Mouse (Mus musculus) G1E (cell line): Measurements from ENCODE around the gene Lrp1. TPM values are rescaled to one million over a fixed set of nuclear protein-coding genes. Genes with fewer than 3 reads are reported as not detected.

ENCODE experiments used
- ATAC-seq: 2 replicates; pipeline ENCODE4 v1.8.0; 2016; ENCODE audit warnings: mild to moderate bottlenecking; ENCODE audit not compliant: insufficient number of reproducible peaks, poor library complexity, low FRiP score, severe bottlenecking; ENCODE audit errors: extremely low read depth
- DNase-seq: peaks from one replicate; pipeline ENCODE4 v3.0.0; 2012; ENCODE audit warnings: low spot score
- H3K27me3 ChIP-seq: 2 replicates; pipeline ENCODE4 v1.6.1; 2012; ENCODE audit warnings: mild to moderate bottlenecking, low read length, inconsistent platforms; ENCODE audit not compliant: insufficient read depth
- H3K36me3 ChIP-seq: replicated peaks from 2 replicates; pipeline ENCODE3; 2012; ENCODE audit warnings: mild to moderate bottlenecking, inconsistent platforms
- H3K4me1 ChIP-seq: 2 replicates; pipeline ENCODE4 v1.6.1; 2012; ENCODE audit warnings: low read depth, low read length, inconsistent platforms, mixed read lengths; ENCODE audit not compliant: insufficient read depth
- H3K4me3 ChIP-seq: 2 replicates; pipeline ENCODE4 v1.5.1; 2012; ENCODE audit warnings: low read depth, mild to moderate bottlenecking, inconsistent platforms, low read length, moderate library complexity, mixed read lengths
- H3K9me3 ChIP-seq: replicated peaks from 2 replicates; pipeline ENCODE4 v1.6.1; 2012; ENCODE audit warnings: inconsistent platforms
- CTCF ChIP-seq: IDR thresholded peaks from 2 replicates; pipeline ENCODE4 v1.5.1; 2012; ENCODE audit warnings: low read depth, low read length, inconsistent platforms, mixed read lengths
- GATA1 ChIP-seq: IDR thresholded peaks from 2 replicates; pipeline ENCODE4 v1.6.1; 2012; ENCODE audit warnings: borderline replicate concordance, low read length, inconsistent platforms, mixed read lengths
- GATA2 ChIP-seq: IDR thresholded peaks from 2 replicates; pipeline ENCODE4 v1.6.1; 2012; ENCODE audit warnings: low read depth, low read length, inconsistent platforms, borderline replicate concordance
- POLR2AphosphoS5 ChIP-seq: IDR thresholded peaks from 2 replicates; pipeline ENCODE4 v1.6.1; 2012; ENCODE audit warnings: low read depth, low read length, inconsistent platforms; ENCODE audit not compliant: insufficient replicate concordance
- TAL1 ChIP-seq: conservative IDR thresholded peaks from 2 replicates; pipeline ENCODE4 v1.6.1; 2012; ENCODE audit warnings: low read depth, low read length, inconsistent platforms, mixed read lengths
- polyA plus RNA-seq: library from polyadenylated mRNA; stranded (reverse); fragments of >175 nt; gene quantifications from 2 replicates; pipeline ENCODE4 v1.2.3, GENCODE M21; 2012
- total RNA-seq, 2 experiments: library from RNA; stranded (forward) in 1 of 2; stranded (reverse) in 1 of 2; fragments of 200-1000 nt in 1 of 2; fragments of >200 nt in 1 of 2; fragmentation: Nextera tagmentation in 1 of 2; gene quantifications; 2 replicates each; pipeline ENCODE4 v1.2.3; 2014 to 2017

Lrp1 gene
- total and polyA plus RNA-seq, 3 experiments: 0.27 to 0.67 (median 0.30) TPM

- Histone ChIP-seq H3K36me3 (peaks cover 32% of the 10 kb centered on the region), H3K4me1 (peaks cover 86% of the 10 kb centered on the region), H3K4me3 (peak within 1 kb of the TSS; percentile 93), H3K9me3 (no peaks in the 10 kb centered on the region), H3K27me3 (no peaks in the 10 kb centered on the region)
- ATAC-seq: peak; percentile 25
- TF ChIP-seq POLR2AphosphoS5: no peak
- no peak for TF ChIP-seq CTCF
- TF ChIP-seq GATA2: no peak
- no peak for TF ChIP-seq GATA1
- no peak for TF ChIP-seq TAL1
- peak; percentile 88 for DNase-seq
These were observed 45.7 kb upstream of the Lrp1 start, which contains the start of gene Nemp1 for GRCm38 (mm10) chr10:127666501-127667268. Gene Nemp1, plus strand, starts transcription at chr10:127666901.

DNA sequence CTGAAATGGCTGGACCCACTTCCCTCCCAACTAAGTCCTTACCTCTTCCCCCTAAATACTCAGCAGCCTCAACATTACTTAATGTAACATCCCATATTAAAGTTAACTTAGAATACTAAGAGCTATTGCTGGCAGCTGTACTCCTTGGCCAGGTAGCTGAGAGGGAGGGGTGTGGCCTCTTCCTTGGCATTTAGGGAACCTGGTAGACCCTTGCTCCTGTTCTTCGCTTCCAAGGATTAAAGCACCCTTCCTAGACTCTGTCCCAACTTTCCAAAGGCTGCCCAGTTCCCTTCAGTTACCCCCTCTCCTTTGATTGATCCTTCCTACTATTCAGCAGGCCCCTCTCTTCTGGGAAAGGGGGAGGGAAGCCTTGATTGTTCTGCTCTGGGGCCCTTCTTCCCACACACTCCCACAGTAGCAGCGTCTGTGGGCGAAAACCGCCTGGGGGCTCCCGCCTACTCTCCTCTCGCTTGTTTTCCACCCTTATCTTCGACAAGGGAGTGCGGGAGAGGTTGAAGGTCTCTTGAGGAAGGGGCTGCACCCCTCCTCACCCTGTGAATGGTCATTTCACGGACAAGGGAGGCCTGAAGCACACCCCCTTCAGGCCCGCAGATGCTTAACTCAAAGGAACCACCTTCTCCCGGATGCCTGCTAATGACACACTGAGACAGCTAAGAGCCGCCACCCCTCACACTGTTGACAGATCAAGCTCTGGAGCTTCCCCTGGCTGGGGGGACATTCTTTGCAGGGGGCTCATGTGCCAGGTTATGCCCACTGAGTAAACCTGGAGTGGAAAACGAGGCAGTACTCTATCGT is 44.6 kb upstream of the Lrp1 start:
- H3K27me3 ChIP-seq: no peaks in the 10 kb centered on the region
- peaks cover 92% of the 10 kb centered on the region for H3K4me1 ChIP-seq
- no peak for ATAC-seq

GRCm38 (mm10) chr10:127664891-127665290 is 43.9 kb upstream of the Lrp1 start:
- Histone ChIP-seq H3K4me1 (peaks cover 92% of the 10 kb centered on the region), H3K4me3 (peak overlapping the region; percentile 93), H3K27me3 (no peaks in the 10 kb centered on the region)

More for the DNA sequence above, 44.6 kb upstream of the Lrp1 start:
- peak; percentile 54 for DNase-seq
- TF ChIP-seq GATA1 (no peak), GATA2 (no peak), TAL1 (no peak), CTCF (no peak), POLR2AphosphoS5 (no peak)
- Histone ChIP-seq H3K36me3 (peaks cover 43% of the 10 kb centered on the region), H3K9me3 (no peaks in the 10 kb centered on the region), H3K4me3 (peak overlapping the region; percentile 93)

DNA sequence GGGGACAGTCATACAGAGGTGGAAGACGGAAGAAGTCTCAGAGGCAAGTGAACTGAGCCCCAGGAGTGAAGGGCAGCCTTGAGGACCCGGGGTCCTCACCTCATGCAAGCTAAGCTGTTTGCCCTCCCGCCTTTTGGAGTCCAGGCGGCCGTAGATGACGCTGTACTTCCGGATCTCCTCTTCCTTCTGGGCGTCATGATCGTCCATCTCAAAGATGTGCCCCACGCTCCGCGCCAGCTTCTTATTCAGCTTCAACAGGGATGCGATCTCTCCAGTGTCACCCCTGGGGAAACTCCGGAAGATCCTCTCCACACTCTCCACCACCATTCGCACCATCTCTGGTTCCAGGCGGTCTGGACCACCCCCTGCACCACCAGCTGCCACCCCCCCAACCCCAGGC is 43.2 kb upstream of the Lrp1 start:
- TF ChIP-seq GATA1: no peak
- no peak for TF ChIP-seq POLR2AphosphoS5
- no peak for TF ChIP-seq CTCF
- no peak for TF ChIP-seq GATA2
- TF ChIP-seq TAL1: no peak

More at GRCm38 (mm10) chr10:127664891-127665290, 43.9 kb upstream of the Lrp1 start:
- Histone ChIP-seq H3K36me3 (peaks cover 50% of the 10 kb centered on the region), H3K9me3 (no peaks in the 10 kb centered on the region)
- DNase-seq: no peak
- TF ChIP-seq GATA1 (no peak), GATA2 (no peak), CTCF (no peak), TAL1 (no peak), POLR2AphosphoS5 (no peak)
- no peak for ATAC-seq

DNA sequence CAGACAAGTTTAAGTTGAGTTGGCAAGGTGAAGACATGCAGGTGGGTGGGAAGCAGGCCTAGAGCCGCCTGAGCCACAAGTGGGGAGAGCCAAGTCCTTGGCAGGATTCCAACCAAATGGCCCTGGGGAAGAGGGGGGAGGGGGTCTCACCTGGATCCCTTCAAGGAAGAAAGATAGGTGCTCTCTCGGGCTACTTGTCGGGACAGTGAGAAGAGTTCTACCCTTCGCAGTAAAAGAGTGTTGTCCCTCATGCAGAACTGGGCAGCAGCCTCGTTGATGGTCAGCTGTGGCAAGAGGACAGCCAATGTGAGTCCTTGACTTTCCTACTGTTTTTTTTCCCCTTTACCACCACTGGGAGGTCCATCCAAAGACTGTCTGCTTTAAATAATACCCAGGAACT is 42.6 kb upstream of the Lrp1 start:
- H3K27me3 ChIP-seq: no peaks in the 10 kb centered on the region
- H3K4me1 ChIP-seq: peaks cover 92% of the 10 kb centered on the region
- DNase-seq (no peak), ATAC-seq (no peak)
- no peak for TF ChIP-seq GATA2
- no peak for TF ChIP-seq CTCF
- no peak for TF ChIP-seq TAL1
- TF ChIP-seq POLR2AphosphoS5: no peak
- no peak for TF ChIP-seq GATA1
- no peaks in the 10 kb centered on the region for H3K9me3 ChIP-seq
- H3K4me3 ChIP-seq: peak overlapping the region; percentile 93; the same call in 1 of the 2 replicates
- H3K36me3 ChIP-seq: peaks cover 63% of the 10 kb centered on the region

More for the DNA sequence above, 43.2 kb upstream of the Lrp1 start:
- Histone ChIP-seq H3K9me3 (no peaks in the 10 kb centered on the region), H3K27me3 (no peaks in the 10 kb centered on the region), H3K4me1 (peaks cover 92% of the 10 kb centered on the region), H3K36me3 (peaks cover 57% of the 10 kb centered on the region), H3K4me3 (peak overlapping the region; percentile 93; the same call in 1 of the 2 replicates)
- ATAC-seq (no peak), DNase-seq (no peak)

- DNase-seq (no peak), ATAC-seq (no peak)
- peaks cover 96% of the 10 kb centered on the region for H3K4me1 ChIP-seq
- no peaks in the 10 kb centered on the region for H3K9me3 ChIP-seq
- peak overlapping the region; percentile 69 for H3K4me3 ChIP-seq
- no peaks in the 10 kb centered on the region for H3K27me3 ChIP-seq
- H3K36me3 ChIP-seq: peaks cover 71% of the 10 kb centered on the region
- TF ChIP-seq TAL1 (no peak), GATA1 (no peak), POLR2AphosphoS5 (no peak), GATA2 (no peak), CTCF (peak; percentile 53)
These were observed 41.8 kb upstream of the Lrp1 start for GRCm38 (mm10) chr10:127662666-127663253.
